Mouse (Mus musculus): Measurements from ENCODE around the gene Lats1.

Lats1 gene

DNA sequence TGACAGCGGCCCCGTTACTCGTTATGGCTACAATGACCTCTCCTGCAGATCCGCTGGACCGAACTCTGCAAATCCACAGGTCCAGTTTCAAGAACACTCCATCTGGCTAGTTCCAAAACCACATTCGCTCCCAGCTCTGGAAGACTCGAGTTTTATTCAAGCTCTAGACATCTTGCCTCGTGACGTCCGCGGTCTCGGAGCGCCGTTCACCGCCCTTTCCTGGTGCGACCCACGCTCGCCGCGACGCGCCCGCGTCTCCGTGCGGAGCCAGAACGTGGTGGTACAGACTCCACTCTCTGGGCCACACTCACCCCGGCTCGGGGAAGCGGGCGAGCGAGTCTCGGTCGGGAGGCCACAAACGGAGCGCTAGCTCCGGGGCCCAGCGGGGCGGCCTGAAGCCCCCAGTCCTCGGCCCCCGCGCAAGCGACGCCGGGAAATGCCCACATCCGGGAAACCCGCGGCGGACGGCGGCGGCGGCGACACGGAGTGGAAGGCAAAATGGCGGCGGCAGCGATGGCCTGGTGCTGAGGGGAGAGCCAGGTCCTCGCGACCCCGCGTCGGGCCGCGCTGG, at the start of gene Lats1, which contains the start of gene Pcmt1:
Lats1 (plus strand) TSS at position 484 of the 571 bp plus-strand sequence.
Pcmt1 (minus strand) TSS at position 406 of the 571 bp plus-strand sequence.
- in situ Hi-C loops (cut with MboI; ENCODE audit: unreplicated experiment in 2 of 2): loop anchor here in 1 of 2 experiments (5.0 kb wide), 1 partner anchor 41 kb away; no protein-coding TSS in a partner anchor

DNA sequence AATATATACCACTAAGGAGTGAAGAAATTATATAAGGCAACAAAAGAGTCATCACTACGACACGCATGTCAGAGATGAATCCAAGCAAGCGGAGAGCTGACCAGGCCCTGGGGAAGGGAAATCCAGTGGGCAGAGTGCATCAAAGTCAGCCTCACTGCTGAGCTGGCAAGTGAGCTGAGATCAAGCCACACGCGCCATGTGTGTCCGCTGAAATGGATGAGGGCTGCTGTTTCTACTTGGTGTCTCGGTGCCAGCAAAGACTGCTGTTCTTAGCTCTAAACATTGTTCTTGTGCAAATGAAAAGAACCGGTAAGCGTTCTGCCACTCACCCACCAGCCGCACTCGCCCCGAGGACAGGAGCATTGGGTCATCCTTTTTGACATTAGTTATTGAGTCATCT, 40.6 kb upstream of the Lats1 start:
- in situ Hi-C loops (cut with MboI; ENCODE audit: unreplicated experiment in 2 of 2): no loop called here

DNA sequence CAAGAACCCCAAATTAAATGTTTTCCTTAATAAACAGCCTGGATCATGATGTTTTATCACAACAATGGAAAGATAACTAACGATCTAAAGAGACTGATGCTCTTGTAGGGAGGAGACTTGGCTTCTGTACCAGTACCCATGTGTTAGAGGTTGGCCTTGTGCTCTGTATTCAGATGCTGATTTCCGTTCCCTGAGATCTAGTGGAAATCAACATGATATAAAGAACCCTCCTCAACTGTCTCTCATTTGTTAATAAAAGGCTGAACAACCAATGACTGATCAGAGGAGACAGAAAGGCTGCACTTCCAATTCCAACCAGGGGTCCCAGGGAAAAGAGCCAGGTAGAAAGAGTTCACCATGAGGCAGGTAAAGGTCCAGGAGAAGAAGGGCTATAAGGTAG, 35.1 kb upstream of the Lats1 start:
- in situ Hi-C loops (cut with MboI; ENCODE audit: unreplicated experiment in 2 of 2): no loop called here

DNA sequence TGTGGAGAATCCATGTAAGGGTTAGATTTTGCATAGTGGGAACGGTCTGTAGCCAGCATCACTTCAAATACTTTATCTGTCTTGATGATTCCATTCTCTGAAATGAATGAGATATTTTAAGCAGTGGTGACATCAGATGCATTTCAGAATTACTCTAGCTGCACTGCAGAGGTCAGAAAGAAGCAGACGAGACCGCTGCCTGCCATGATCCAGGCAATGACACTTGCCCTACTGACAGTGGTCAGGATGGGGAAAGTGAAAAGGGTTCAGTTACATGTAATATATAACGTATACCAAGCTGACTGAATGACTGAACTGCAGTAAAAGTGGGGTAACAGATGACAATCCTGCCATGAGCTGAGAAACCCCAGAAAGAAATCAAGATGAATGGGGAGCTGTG, 32.0 kb upstream of the Lats1 start:
- in situ Hi-C loops (cut with MboI; ENCODE audit: unreplicated experiment in 2 of 2): no loop called here

DNA sequence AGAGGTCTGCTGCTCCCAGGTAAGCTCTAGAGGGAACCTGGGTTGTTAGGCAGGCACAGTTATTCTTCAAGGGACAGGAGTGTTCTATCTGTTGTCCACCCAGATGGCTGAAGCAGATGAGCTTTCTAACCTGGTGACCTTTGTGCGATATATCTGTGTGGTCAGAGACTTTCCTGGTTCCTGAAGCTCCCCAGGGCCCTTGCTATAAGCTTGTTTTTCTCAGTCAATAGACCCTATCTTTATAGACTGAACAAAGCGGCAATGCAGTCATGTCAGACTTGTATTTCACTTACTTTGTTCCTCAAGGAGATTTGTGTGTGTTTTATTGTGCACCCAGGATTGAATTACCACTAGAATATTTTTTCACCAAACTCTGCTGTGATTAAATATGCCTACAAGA, 30.0 kb upstream of the Lats1 start:
- in situ Hi-C loops (cut with MboI; ENCODE audit: unreplicated experiment in 2 of 2): no loop called here

DNA sequence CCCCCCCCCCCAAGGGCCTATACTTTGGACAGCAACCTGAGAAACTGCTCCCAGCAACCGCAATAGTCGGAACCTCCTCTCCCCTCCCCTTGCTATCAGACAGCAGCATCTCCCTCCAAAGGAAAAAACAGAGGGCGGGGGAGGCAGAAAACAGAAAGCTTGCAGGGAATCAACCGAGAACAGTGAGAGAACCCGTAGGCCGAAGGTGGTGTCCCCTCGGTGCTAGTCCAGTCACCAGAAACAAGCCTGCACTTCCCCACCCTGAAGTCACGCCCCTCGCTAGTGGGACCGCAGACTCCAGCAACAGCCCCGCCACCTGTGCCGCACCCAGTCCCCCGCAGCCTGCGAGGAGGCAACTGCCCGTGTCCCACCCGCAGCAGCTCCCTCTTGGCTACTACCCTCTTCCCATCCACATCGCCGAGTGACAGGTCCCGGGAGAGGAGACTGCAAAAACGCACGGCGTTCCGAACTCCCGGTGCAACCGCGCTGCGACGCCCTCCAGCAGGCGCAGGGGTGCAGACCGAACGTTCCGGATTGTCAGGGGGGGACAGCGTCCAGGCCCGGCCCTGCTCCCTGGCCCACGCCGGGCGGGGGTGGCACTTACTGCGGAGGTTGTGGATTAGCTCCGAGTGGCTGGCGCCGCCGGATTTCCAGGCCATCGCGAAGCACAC, 18.4 kb upstream of the Lats1 start:
- in situ Hi-C loops (cut with MboI; ENCODE audit: unreplicated experiment in 2 of 2): no loop called here

DNA sequence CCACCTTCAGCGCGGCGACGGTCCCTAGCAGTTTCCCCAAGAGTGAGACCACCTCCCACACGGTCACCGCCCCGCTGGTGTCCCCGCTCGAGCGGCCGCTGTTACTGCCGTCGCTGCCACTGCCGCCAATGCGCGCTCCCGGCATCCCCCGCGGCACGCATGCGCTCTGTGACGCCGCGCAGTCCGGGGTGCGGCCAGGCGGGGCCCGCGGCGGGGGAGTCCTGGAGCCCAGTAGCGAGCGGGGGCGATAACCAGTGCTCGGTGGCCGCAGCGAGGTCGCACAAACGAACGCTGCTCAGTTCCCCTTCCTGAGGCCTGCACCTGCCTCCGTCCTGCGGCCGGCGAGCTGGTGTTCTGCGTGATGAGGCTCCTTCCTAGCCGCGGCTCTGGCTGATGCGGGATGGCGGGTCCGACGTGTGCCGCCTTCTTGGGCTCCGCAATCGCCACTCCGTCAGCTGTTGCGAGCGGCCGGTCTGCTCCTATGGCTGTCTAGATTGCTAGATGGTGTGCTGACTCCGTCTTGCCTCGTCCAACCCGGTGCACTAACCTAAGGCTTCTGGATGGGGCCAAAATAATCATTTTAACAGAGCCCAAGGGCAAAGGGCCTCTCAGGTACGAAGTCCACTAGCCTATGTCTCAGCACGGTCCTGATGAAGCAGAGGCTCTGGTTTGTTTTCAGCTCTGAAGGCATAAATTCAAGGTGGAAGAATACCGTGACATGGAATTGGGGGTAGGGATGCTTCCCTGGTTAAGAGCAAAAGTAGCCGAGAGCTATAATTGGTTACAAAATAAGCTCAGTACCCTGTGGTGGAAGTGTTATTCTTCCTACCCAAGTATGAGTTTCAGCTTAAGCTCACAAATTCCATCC, 17.6 kb upstream of the Lats1 start:
- in situ Hi-C loops (cut with MboI; ENCODE audit: unreplicated experiment in 2 of 2): no loop called here

DNA sequence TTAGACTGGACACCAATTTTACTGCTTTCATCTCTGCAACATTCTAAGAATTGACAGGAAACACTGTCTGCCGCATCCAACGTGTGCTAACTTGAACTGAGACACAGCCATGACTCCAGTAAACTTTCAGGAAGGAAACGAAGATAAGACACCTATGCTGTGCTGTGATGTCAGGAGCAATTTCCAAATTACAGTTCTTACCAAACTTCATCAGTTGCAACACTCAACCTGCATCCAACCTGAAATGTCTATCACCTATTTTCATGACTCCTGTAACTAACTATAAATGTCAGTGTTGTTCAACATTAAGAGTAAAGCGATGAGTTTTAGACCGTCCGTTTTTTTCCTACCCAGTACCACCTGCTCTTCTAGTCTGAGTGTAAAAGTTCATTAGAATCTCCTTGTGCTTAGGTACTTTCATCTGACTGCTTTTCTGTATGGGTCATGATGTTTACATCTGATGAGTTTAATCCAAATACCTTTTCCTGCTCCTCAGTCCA, 16.9 kb upstream of the Lats1 start:
- in situ Hi-C loops (cut with MboI; ENCODE audit: unreplicated experiment in 2 of 2): no loop called here

DNA sequence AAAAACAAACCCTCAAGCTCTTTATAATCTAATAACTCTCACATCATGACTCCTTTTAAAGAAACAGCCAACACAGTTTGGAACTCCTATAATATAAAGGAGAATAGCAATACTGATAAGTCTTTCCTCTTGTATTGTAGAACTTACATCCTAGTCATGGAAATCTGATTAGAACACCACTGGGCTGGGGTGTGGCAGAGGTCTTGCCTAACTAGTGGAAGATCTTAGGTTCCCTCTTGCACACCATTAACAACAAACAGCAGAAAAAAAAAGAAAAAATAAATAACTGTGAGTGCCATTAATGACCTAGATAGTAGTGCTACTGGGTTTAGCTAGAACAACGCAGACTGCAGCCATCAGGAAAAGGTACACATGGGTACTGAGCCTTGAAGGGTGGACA, 16.1 kb upstream of the Lats1 start:
- in situ Hi-C loops (cut with MboI; ENCODE audit: unreplicated experiment in 2 of 2): no loop called here

DNA sequence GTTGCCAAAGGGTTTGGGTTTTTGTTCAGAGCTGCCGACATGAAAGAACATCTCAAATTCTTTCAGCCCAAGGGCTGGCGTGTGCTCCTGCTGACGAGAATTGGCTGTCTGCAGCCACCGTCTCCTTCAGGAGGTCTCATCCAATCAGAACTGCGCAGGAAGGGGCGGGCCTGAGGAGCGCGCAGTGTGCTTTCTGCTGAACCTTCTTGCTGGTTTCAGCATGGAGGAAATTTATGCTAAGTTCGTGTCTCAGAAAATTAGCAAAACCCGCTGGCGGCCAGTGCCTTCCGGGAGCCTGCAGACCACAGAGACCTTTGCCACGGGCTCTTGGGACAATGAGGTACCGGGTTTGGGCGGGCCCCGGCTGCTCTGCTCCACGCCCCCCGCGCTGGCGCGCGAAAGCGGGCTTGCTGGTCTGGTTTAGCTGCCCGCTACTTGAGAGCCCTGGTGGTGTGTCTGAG, 13.6 kb upstream of the Lats1 start, which contains the start of gene Nup43:
Nup43 (plus strand) TSS at position 162 of the 461 bp plus-strand sequence.
- in situ Hi-C loops (cut with MboI; ENCODE audit: unreplicated experiment in 2 of 2): no loop called here

DNA sequence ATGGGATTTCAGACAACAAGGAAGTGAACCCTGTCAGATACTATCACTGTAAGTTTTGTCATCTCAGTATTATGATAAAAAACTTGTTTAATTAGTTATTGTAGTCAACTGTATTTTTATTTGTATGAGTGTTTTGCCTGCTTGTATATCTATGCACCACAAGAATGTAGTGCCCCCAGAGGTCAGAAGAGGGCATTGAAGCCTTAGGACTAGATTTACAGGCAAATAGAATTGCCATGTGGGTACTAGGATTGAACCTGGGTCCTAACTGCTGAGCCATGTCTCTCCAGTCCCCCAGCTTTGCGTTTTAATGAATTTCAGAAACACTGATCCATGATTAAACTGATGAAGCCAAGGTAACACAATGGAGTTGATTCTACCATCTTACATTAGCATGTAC, 7.3 kb upstream of the Lats1 start:
- in situ Hi-C loops (cut with MboI; ENCODE audit: unreplicated experiment in 2 of 2): no loop called here

DNA sequence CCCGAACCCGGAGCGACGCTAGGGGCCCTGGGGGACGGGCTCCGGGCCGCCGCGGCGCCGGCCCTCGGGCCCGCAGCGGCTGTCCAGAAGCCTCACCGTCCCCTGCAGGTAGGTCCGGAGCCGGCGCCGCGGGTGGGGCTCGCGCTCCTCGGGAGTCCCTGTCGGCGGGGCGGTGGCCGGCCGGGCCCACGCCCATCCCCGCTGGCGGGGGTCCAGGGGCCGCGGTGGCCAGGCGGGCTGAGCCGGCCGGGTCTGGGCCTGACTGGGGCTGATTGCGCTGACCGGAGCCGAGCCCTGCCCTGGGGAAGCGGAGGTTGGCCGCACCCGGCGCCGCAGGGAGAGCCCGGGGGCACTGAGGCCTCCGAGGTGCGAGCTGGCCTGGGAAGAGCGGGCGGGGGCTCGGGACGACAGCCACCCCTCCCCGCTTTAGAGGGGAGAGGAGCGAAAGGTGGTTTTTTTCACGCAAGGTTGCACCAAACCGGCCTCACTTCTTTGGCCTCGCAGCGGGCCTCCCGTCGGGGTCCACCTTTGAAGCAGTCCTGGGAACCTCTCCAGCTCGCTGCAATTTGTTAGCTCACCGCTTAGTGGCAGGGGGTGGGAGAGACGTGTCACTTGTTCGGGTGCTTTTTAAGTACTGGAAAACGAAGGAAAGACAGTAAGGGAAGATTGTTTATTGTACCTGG, 470 bp downstream of the Lats1 start:
- in situ Hi-C loops (cut with MboI; ENCODE audit: unreplicated experiment in 2 of 2): loop anchor here in 1 of 2 experiments (5.0 kb wide), 1 partner anchor 41 kb away; no protein-coding TSS in a partner anchor

DNA sequence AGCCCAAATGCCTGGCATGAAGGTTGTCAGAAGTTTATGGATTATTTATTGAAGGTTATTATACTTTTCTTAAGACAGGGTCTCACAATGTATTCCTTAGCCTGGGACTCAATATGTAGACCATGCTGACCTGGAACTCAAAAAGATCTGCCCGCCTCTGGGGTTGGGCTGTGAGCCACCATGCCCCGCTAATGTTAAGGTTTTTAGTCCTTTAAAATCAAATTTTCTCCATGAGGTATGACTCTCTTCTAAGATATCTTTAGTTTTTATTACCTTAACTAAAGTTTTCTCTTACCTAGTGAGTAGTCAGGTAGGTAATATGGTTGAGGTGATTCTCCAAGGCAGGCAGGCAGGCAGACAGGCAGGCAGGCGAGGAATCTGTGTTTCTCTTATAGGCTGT, 1.2 kb downstream of the Lats1 start:
- in situ Hi-C loops (cut with MboI; ENCODE audit: unreplicated experiment in 2 of 2): loop anchor here in 1 of 2 experiments (5.0 kb wide), 1 partner anchor 40 kb away; no protein-coding TSS in a partner anchor

DNA sequence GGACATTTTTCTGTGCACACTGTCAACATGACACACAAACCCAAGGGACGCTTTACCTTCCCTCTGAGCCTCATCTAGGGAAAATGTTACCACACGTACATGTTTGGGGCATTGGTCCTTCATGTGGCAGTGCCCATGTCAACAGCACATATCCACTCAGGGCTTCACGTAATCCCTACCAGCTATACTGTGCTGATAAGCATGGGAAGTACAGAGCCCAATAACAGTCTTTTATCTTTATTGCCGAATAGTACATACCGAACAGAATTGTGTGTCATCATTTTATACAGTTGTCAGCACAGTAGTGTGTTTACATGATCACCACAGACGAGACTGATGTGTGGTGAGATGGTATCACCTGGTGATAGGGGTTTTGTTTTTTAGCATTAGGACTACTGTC, 5.9 kb downstream of the Lats1 start:
- in situ Hi-C loops (cut with MboI; ENCODE audit: unreplicated experiment in 2 of 2): no loop called here

DNA sequence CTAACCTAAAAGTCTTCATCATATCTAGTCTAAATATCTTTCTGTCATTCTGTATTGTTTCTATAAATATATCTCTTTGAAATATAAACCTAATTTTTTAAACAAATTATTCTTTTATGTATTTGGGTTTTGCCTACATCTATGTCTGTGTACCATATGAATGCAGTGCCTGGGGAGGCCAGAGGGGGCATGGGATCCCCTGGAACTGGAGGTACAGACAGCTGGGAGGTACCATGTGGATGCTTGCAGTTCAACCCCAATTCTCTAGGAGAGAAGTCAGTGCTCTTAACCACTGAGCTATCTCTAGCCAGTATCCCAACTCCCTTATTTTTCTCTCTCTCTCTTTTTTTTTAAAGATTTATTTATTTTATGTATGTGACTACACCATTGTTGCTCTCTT, 14.3 kb downstream of the Lats1 start:
- in situ Hi-C loops (cut with MboI; ENCODE audit: unreplicated experiment in 2 of 2): no loop called here

DNA sequence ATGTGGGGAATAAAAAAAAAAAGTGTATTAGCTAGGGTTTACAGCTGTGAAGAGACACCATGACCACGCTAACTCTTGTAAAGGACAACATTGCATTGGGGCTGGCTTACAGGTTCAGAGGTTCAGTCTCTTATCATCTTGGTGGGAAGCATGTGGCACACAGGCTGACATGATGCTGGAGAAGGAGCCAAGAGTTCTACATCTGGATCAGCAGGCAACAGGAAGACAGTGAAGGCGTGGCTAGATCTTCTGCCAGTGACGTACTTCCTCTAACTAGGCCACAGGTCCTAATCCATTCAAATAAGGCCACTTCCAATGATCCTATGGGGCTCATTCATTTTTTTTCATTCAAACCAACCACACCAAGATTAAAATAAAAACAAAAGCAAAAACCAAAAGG, 19.1 kb downstream of the Lats1 start:
- in situ Hi-C loops (cut with MboI; ENCODE audit: unreplicated experiment in 2 of 2): no loop called here

DNA sequence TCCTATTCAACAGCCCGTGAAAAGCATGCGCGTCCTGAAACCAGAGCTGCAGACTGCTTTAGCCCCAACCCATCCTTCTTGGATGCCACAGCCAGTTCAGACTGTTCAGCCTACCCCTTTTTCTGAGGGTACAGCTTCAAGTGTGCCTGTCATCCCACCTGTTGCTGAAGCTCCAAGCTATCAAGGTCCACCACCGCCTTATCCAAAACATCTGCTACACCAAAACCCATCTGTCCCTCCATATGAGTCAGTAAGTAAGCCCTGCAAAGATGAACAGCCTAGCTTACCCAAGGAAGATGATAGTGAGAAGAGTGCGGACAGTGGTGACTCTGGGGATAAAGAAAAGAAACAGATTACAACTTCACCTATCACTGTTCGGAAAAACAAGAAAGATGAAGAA, 21.6 kb downstream of the Lats1 start:
- in situ Hi-C loops (cut with MboI; ENCODE audit: unreplicated experiment in 2 of 2): no loop called here

DNA sequence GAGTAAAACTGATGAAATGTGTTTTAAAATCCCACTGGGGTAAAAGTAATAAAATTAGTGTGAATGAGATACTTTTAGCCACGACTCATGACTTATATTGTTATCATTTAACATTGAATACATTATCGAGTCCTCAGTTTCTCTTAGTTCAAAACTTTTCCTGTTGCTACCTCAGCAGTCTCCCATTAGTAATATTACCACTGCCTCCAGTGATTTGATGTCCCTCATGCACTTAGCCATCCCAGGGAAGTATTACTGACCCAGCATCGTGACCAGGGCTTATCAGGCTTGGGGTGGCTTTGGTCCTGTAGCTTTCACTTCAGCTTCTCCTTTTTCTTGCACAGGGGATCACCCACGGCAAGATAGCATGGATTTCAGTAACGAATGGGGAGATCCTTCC, 29.1 kb downstream of the Lats1 start:
- in situ Hi-C loops (cut with MboI; ENCODE audit: unreplicated experiment in 2 of 2): no loop called here

DNA sequence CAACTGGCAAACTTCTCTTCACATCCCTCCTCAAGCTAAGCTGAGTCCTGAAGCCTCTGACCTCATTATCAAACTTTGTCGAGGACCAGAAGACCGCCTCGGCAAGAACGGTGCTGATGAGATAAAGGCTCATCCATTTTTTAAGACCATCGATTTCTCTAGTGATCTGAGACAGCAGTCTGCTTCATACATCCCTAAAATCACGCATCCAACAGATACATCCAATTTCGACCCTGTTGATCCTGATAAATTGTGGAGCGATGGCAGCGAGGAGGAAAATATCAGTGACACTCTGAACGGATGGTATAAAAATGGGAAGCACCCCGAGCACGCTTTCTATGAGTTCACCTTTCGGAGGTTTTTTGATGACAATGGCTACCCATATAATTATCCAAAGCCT, 31.5 kb downstream of the Lats1 start:
- in situ Hi-C loops (cut with MboI; ENCODE audit: unreplicated experiment in 2 of 2): no loop called here

DNA sequence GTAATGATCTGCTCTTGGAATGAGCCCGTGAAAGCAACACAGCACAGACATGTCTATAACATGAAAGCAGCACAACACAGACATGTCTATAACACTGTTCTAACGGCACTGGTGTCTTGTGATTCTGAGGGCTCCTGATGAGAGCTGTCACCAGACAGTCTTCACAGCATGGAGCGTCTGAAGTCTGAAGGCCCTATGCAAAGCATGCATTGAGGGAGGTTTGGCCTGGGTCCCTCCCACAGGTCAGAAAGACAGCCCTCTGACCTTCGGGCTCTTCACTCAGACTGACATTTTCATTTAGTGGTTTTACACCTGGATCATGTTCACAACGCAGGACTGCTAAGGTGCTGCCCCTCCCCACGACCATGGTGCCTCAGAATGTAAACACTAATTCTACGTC, 34.0 kb downstream of the Lats1 start:
- in situ Hi-C loops (cut with MboI; ENCODE audit: unreplicated experiment in 2 of 2): no loop called here
